Mouse (Mus musculus): Measurements from ENCODE around the gene Gucy2g.

DNA sequence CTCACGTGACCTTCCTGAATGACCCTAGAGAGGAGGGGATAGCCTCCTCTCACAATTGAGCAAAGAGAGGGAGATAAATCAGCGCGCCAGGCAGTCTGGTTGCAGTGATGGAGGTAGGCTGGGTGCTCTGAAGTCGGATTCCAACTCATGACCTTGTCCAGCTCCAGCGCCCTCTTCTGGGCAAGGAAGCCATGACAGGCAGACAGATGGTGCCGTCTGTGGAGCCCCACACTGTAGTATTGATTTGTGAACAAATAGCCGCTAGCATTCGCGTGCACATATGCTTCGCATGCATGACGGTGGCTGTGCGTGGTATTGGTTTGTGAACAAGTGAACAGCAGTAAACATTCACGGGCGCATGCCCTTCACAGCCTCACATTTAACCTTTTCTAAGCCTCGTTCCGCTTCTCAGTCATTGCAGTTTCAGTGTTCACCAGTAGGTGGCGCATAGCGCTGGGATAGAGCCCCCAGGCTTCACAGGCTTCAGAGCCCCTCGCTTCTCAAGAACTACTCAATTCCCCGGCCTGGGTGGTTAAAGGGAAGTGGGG lies 22.8 kb downstream of the Gucy2g start:
- TF ChIP-seq CTCF (IDR thresholded peaks at IDR 0.05; ENCODE audit: low read depth, low read length) (peak; percentile 88), TAL1 (conservative IDR thresholded peaks at IDR 0.05; ENCODE audit: low read depth, low read length) (no peak), POLR2AphosphoS5 (IDR thresholded peaks at IDR 0.05; ENCODE audit: insufficient replicate concordance, low read depth, low read length) (no peak), GATA1 (IDR thresholded peaks at IDR 0.05; ENCODE audit: borderline replicate concordance, low read length) (no peak), GATA2 (IDR thresholded peaks at IDR 0.05; ENCODE audit: borderline replicate concordance, low read depth, low read length) (no peak)
